Mouse (Mus musculus): ENCODE data around the gene Chn1. TPM values are rescaled to one million over a fixed set of nuclear protein-coding genes. Genes with fewer than 3 reads are reported as not detected.

Chn1 gene
- total and polyA plus RNA-seq, 3 experiments = 5.0 to 14.1 TPM; not detected in 1

DNA sequence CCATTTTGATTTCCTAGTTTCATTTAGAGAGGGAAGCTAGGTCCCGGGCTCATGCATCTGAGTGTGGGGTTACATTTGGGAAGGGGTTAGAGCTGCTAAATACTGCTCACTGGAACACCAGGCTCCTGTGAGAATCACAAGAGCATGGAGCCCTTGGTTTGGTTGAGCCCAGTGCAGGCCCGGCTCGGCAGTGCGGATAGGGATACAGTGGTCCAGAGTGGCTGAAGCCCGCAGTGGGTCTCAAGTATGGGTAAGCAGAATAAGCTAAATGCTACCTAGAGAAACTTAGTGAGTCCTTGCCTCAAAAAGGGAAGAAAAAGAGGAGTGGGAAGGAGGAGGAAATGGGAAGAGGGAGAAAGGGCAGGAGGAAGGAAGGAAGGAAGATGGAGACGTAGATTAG, 168.5 kb downstream of the Chn1 start:
- H3K27me3 ChIP-seq (ENCODE audit: control insufficient read depth in 1 of 2, insufficient read depth in 2 of 2, low read length in 2 of 2) = no peaks in the 10 kb centered on the region
- peaks cover 0 to 2% of the 10 kb centered on the region in 2 experiments; a peak in 1 of 4 replicates for H3K36me3 ChIP-seq (ENCODE audit: control insufficient read depth in 1 of 2, insufficient read depth in 2 of 2, low read length in 2 of 2)
- H3K27ac ChIP-seq (ENCODE audit: control insufficient read depth, low read depth, low read length) = no peak overlapping the region
- no peaks in the 10 kb centered on the region for H3K79me2 ChIP-seq (ENCODE audit: control insufficient read depth, insufficient read depth, low read length, poor library complexity)
- no peak overlapping the region for H3K9ac ChIP-seq (ENCODE audit: control insufficient read depth, low read depth, low read length, poor library complexity, severe bottlenecking)
- H3K9me3 ChIP-seq (replicated peaks; ENCODE audit: insufficient read depth, low read length) = no peaks in the 10 kb centered on the region
- peaks cover 0 to 7% of the 10 kb centered on the region in 2 experiments; a peak in 2 of 4 replicates for H3K4me1 ChIP-seq (ENCODE audit: control insufficient read depth in 1 of 2, insufficient read depth in 2 of 2, low read length in 2 of 2)
- no peak overlapping the region for H3K4me3 ChIP-seq (ENCODE audit: control insufficient read depth in 1 of 2, insufficient read depth in 1 of 2, low read depth in 2 of 2, low read length in 2 of 2)
- no peak for TF ChIP-seq HCFC1 (IDR thresholded peaks at IDR 0.05; ENCODE audit: low read depth, low read length)
- no peak for TF ChIP-seq TAL1 (IDR thresholded peaks at IDR 0.05; ENCODE audit: low read length)
- no peak for TF ChIP-seq TCF12 (IDR thresholded peaks at IDR 0.05; ENCODE audit: low read depth, low read length)
- no peak for TF ChIP-seq MXI1 (IDR thresholded peaks at IDR 0.05; ENCODE audit: low read depth, low read length)
- TF ChIP-seq MYC (IDR thresholded peaks at IDR 0.05; ENCODE audit: low read depth, low read length) = no peak
- TF ChIP-seq GABPA (IDR thresholded peaks at IDR 0.05; ENCODE audit: low read depth, low read length) = no peak
- TF ChIP-seq TBP (IDR thresholded peaks at IDR 0.05; ENCODE audit: low read depth, low read length) = no peak
- TF ChIP-seq BHLHE40 (IDR thresholded peaks at IDR 0.05; ENCODE audit: borderline replicate concordance, low read depth, low read length) = no peak
- no peak for TF ChIP-seq ZC3H11A (IDR thresholded peaks at IDR 0.05; ENCODE audit: low read depth, low read length)
- TF ChIP-seq UBTF (IDR thresholded peaks at IDR 0.05; ENCODE audit: borderline replicate concordance, insufficient read depth, low read depth, low read length) = no peak
- no peak for TF ChIP-seq KAT2A (conservative IDR thresholded peaks at IDR 0.05; ENCODE audit: low read depth, low read length)
- no peak for TF ChIP-seq NRF1 (IDR thresholded peaks at IDR 0.05; ENCODE audit: insufficient read depth, low read depth, low read length, poor library complexity, severe bottlenecking)
- TF ChIP-seq ZMIZ1 (IDR thresholded peaks at IDR 0.05; ENCODE audit: low read depth, low read length) = no peak
- no peak for DNase-seq (ENCODE audit: low read depth, low spot score)

DNA sequence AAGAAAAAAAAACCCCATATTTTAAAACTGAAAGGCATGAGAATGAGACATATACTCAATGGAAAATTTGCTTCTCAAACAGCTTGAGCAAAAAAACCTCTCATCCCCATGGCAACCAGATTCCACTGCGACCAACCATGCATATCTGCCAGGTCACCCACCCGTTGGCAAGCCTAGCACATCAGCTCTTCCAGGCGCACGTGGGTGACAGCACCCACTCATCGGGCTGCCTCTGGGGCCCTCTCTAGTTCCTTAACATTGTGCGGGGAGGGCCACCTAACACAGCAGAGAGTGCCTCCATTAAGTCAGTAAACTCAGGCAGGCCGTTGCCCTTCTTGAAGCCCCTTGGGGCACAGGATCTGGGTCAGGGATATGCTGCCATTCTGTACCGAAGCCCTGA, 170.1 kb downstream of the Chn1 start:
- no peak overlapping the region for H3K9ac ChIP-seq (ENCODE audit: control insufficient read depth, low read depth, low read length, poor library complexity, severe bottlenecking)
- no peak overlapping the region for H3K27ac ChIP-seq (ENCODE audit: control insufficient read depth, low read depth, low read length)
- peaks cover 0 to 2% of the 10 kb centered on the region in 2 experiments; a peak in 1 of 4 replicates for H3K36me3 ChIP-seq (ENCODE audit: control insufficient read depth in 1 of 2, insufficient read depth in 2 of 2, low read length in 2 of 2)
- H3K4me3 ChIP-seq (ENCODE audit: control insufficient read depth in 1 of 2, insufficient read depth in 1 of 2, low read depth in 2 of 2, low read length in 2 of 2) = no peak overlapping the region
- DNase-seq (ENCODE audit: low read depth, low spot score) = peak; percentile 12
- no peaks in the 10 kb centered on the region for H3K9me3 ChIP-seq (replicated peaks; ENCODE audit: insufficient read depth, low read length)
- no peaks in the 10 kb centered on the region for H3K27me3 ChIP-seq (ENCODE audit: control insufficient read depth in 1 of 2, insufficient read depth in 2 of 2, low read length in 2 of 2)
- H3K4me1 ChIP-seq (ENCODE audit: control insufficient read depth in 1 of 2, insufficient read depth in 2 of 2, low read length in 2 of 2) = peaks cover 0 to 7% of the 10 kb centered on the region in 2 experiments; a peak in 2 of 4 replicates
- no peak for TF ChIP-seq MEF2A (IDR thresholded peaks at IDR 0.05; ENCODE audit: extremely low read depth, insufficient replicate concordance, low read depth, low read length, poor library complexity, severe bottlenecking)
- TF ChIP-seq SMC3 (IDR thresholded peaks at IDR 0.05; ENCODE audit: low read depth, low read length) = no peak
- no peaks in the 10 kb centered on the region for H3K79me2 ChIP-seq (ENCODE audit: control insufficient read depth, insufficient read depth, low read length, poor library complexity)

Data from MEL (cell line).